20 mouse cellular contexts compared by ENCODE assay signal in the genomic region with DNA sequence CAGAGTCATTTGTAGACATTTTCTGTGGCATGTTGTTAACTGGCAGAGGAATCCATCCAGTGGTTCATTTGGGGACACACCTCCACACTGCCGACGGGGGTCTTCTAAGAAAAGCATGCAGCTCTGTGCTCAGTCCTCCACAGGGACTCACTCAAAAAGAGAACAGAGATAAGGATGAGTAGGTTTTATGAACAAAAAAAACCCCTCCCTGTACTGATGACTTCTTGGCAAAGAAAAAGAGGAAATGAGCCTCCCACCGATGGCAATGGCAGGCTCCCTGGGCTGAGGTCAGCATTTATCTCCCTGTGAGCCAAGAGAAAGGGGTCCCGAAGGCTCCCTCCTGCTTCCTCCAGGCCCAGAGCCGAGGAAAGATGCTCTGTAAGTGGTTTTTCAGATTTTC. TPM values are rescaled to one million over a fixed set of nuclear protein-coding genes. Genes with fewer than 3 reads are reported as not detected.
DNase-seq lines count a peak whose midpoint lies in the region; ATAC-seq and TF ChIP-seq lines count a peak whose summit lies in the region.
"Had no signal": no experiment of that assay in that cellular context is flagged by ENCODE, and none has a peak within 500 bp of the region (broad histone marks: within the 10 kb centered on the region; RNA-seq: fewer than 3 reads in every experiment).

No protein-coding gene starts in this region.

- H3K9ac ChIP-seq in hindbrain, postnatal 0 days (replicated peaks; ENCODE audit: low read length), result no peak overlapping the region
- H3K9ac ChIP-seq: embryonic facial prominence, embryonic 15.5 days; forebrain, postnatal 0 days; limb, embryonic 12.5 days; liver, embryonic 15.5 days had no signal

- no peak for TF ChIP-seq POLR2A in bone marrow macrophage, adult 2 months (IDR thresholded peaks at IDR 0.05; ENCODE audit: borderline replicate concordance, low read depth, low read length)

- WGBS in hindbrain, postnatal 0 days, result 87% methylated on average over 5 of the region's 5 CpGs

- peak; percentile 60 for ATAC-seq in neutrophil, adult 5-6 weeks (ENCODE audit: extremely low read depth, insufficient number of reproducible peaks, low FRiP score, poor library complexity, severe bottlenecking)
- ATAC-seq in hindbrain, postnatal 0 days, result no peak
- ATAC-seq: activated CD4-positive, CD25-positive, alpha-beta regulatory T cell, adult 4 months; forebrain, postnatal 0 days; inflammation-experienced regulatory T-cells, adult 6 months; lung, postnatal 0 days had no signal

- no peaks in the 10 kb centered on the region for H3K27me3 ChIP-seq in hindbrain, postnatal 0 days (ENCODE audit: insufficient read depth, low read length)
- H3K27me3 ChIP-seq: embryonic facial prominence, embryonic 15.5 days; liver, embryonic 15.5 days had no signal

- no peaks in the 10 kb centered on the region for H3K9me3 ChIP-seq in hindbrain, postnatal 0 days (ENCODE audit: low read length)
- H3K9me3 ChIP-seq: embryonic facial prominence, embryonic 15.5 days; limb, embryonic 12.5 days; liver, embryonic 15.5 days had no signal

- H3K4me2 ChIP-seq in hindbrain, postnatal 0 days (ENCODE audit: low read depth, low read length), result no peak overlapping the region
- H3K4me2 ChIP-seq: embryonic facial prominence, embryonic 15.5 days; limb, embryonic 12.5 days; liver, embryonic 15.5 days had no signal

- no peak overlapping the region for H3K4me3 ChIP-seq in bone marrow macrophage, adult 2 months (ENCODE audit: insufficient read depth, low read length)
- H3K4me3 ChIP-seq in hindbrain, postnatal 0 days (ENCODE audit: low read length), result no peak overlapping the region
- H3K4me3 ChIP-seq: embryonic facial prominence, embryonic 15.5 days; limb, embryonic 12.5 days; liver, embryonic 15.5 days had no signal

- no peak for TF ChIP-seq CTCF in bone marrow macrophage, adult 2 months (IDR thresholded peaks at IDR 0.05; ENCODE audit: low read depth, low read length)
- no peak for TF ChIP-seq CTCF in hindbrain, postnatal 0 days (IDR thresholded peaks at IDR 0.05; ENCODE audit: low read depth)

- peaks cover 56% of the 10 kb centered on the region for H3K4me1 ChIP-seq in bone marrow macrophage, adult 2 months (ENCODE audit: control insufficient read depth, insufficient read depth, low read length)
- H3K4me1 ChIP-seq in hindbrain, postnatal 0 days (ENCODE audit: insufficient read depth, low read length), result no peaks in the 10 kb centered on the region
- H3K4me1 ChIP-seq: embryonic facial prominence, embryonic 15.5 days; limb, embryonic 12.5 days; liver, embryonic 15.5 days had no signal

- peak; percentile 46 for DNase-seq in layer of hippocampus, adult 9-11 months
- no peak for DNase-seq in layer of hippocampus, adult 18-20 months (ENCODE audit: low spot score in 2 of 2)
- peak; percentile 47 to 48 for DNase-seq in B cell, adult 2 months
- DNase-seq in hindbrain, postnatal 0 days (ENCODE audit: low spot score), result no peak
- no peak for DNase-seq in adrenal gland, postnatal 10 days
- DNase-seq: adrenal gland, postnatal 14 days; cerebellum, adult 11-12 months; cerebellum, postnatal 14 days; forebrain, postnatal 0 days; kidney, adult 8-10 months; kidney, postnatal 36 days; thymus, postnatal 36 days had no signal

- H3K27ac ChIP-seq in bone marrow macrophage, adult 2 months (ENCODE audit: insufficient read depth, low read depth, low read length), result peak overlapping the region; percentile 68
- no peak overlapping the region for H3K27ac ChIP-seq in hindbrain, postnatal 0 days
- H3K27ac ChIP-seq: embryonic facial prominence, embryonic 15.5 days; limb, embryonic 12.5 days; liver, embryonic 15.5 days had no signal

- no peaks in the 10 kb centered on the region for H3K36me3 ChIP-seq in hindbrain, postnatal 0 days (ENCODE audit: insufficient read depth, low read length)
- H3K36me3 ChIP-seq: embryonic facial prominence, embryonic 15.5 days; limb, embryonic 12.5 days; liver, embryonic 15.5 days had no signal

RNA-seq across cellular contexts. Expression of a gene that starts 58.2 kb away (rescaled TPM):
- total RNA-seq in layer of hippocampus, adult 18-20 months (2021), result 1 to 10 TPM; 8.1 to 8.7 TPM
- polyA plus RNA-seq in bone marrow macrophage, adult 2 months (2012; ENCODE audit: insufficient read depth, insufficient read length, missing spikeins), result 27.7 and 28.3 TPM in 2 replicates
- 0.25 and 0.58 TPM in 2 replicates for total RNA-seq in neutrophil, adult 5-6 weeks (2017)
- total RNA-seq in hindbrain, postnatal 0 days (2014; rRNA removed), result 1.8 and 3.7 TPM in 2 replicates
- polyA plus RNA-seq in hindbrain, postnatal 0 days (2015; fragmentation: Nextera tagmentation; extraction: Ambion mirVana), result 1.9 and 2.4 TPM in 2 replicates
- total RNA-seq in adrenal gland, postnatal 10 days (2021), result 1 to 10 TPM in 1 of 2 experiments, under 1 TPM in 1; 0.78 to 1.3 TPM
- polyA plus RNA-seq: activated CD4-positive, CD25-positive, alpha-beta regulatory T cell, adult 4 months; inflammation-experienced regulatory T-cells, adult 6 months had no signal

Comparison
In these comparisons a context has a peak if more than half of its experiments do, and no peak if none do; other contexts are left out.
1. DNase-seq: peak in layer of hippocampus, adult 9-11 months (single experiment) and B cell, adult 2 months (2 of 2); none in layer of hippocampus, adult 18-20 months (0 of 2), hindbrain, postnatal 0 days (single experiment) and adrenal gland, postnatal 10 days (single experiment).